In the genomic region with DNA sequence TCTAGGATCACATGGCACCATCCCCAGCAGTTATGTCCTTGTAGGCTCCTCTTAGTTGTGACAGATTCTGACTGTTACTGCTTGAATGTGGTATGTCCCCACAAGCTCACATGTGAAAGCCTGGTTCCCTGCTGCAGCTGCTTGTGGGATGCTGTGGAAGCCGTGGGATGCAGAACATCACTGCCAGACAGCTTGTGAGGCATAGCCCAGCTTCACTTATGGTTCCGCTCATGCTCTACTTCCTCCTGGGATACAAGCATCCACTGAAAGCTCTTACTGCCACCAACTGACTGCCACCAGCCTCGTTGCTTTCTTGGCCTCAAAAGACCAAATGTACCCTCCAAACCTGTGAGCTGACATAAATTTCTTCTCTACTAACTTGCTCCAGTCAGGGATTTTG, we compare ENCODE assay signal across 21 mouse cellular contexts.
A peak's percentile ranks its signal among the peaks of the same experiment; 100 is the strongest.
DNase-seq lines count a peak whose midpoint lies in the region; ATAC-seq and TF ChIP-seq lines count a peak whose summit lies in the region.
"Had no signal": no experiment of that assay in that cellular context is flagged by ENCODE, and none has a peak within 500 bp of the region (broad histone marks: within the 10 kb centered on the region; RNA-seq: fewer than 3 reads in every experiment).

No protein-coding gene starts in this region.

- ATAC-seq in limb, embryonic 15.5 days (ENCODE audit: insufficient number of reproducible peaks, low FRiP score, low TSS enrichment, low read depth): no peak
- ATAC-seq: activated CD4-positive, CD25-positive, alpha-beta regulatory T cell, adult 4 months; forebrain, embryonic 13.5 days; forebrain, postnatal 0 days; hindbrain, postnatal 0 days; Patski had no signal

- no peak overlapping the region for H3K4me3 ChIP-seq in gastrocnemius, adult 2 months
- no peak overlapping the region for H3K4me3 ChIP-seq in limb, embryonic 15.5 days
- H3K4me3 ChIP-seq: embryonic facial prominence, embryonic 13.5 days; forebrain, embryonic 13.5 days; hindbrain, embryonic 13.5 days had no signal

- intact Hi-C loops in gastrocnemius, adult 2 months (cut with DNase I): loop anchor here (5.0 kb wide), 1 partner anchor 37 kb away; no protein-coding TSS in a partner anchor
- intact Hi-C loops in gastrocnemius, postnatal 36 days (cut with DNase I): no loop called here

- no peak overlapping the region for H3K9ac ChIP-seq in limb, embryonic 15.5 days
- H3K9ac ChIP-seq: embryonic facial prominence, embryonic 13.5 days; forebrain, embryonic 13.5 days; forebrain, postnatal 0 days; hindbrain, embryonic 13.5 days had no signal

- no peaks in the 10 kb centered on the region for H3K27me3 ChIP-seq in limb, embryonic 15.5 days
- H3K27me3 ChIP-seq: CH12.LX; embryonic facial prominence, embryonic 13.5 days; forebrain, embryonic 13.5 days; hindbrain, embryonic 13.5 days; Patski had no signal

- DNase-seq in gastrocnemius, adult 2 months: no peak
- DNase-seq in gastrocnemius, postnatal 36 days: no peak
- peak; percentile 49 for DNase-seq in layer of hippocampus, adult 9-11 months
- no peak for DNase-seq in layer of hippocampus, postnatal 10 days (ENCODE audit: low spot score in 2 of 2)
- peak; percentile 86 for DNase-seq in brain, adult 2 months (ENCODE audit: low read depth, low spot score)
- DNase-seq in thymus, postnatal 4 days: no peak
- DNase-seq: adrenal gland, adult 2 months; adrenal gland, postnatal 25 days; cerebellum, adult 11-12 months; cerebellum, adult 9-10 months; cerebellum, postnatal 25 days; forebrain, postnatal 0 days; gastrocnemius, postnatal 10 days had no signal

- no peaks in the 10 kb centered on the region for H3K9me3 ChIP-seq in limb, embryonic 15.5 days
- H3K9me3 ChIP-seq: forebrain, embryonic 13.5 days had no signal

- peaks cover 6% of the 10 kb centered on the region; the same call in 1 of the 2 replicates for H3K4me1 ChIP-seq in limb, embryonic 15.5 days
- H3K4me1 ChIP-seq: forebrain, embryonic 13.5 days had no signal

- WGBS in limb, embryonic 15.5 days: 82% methylated on average over 3 of the region's 3 CpGs

- H3K27ac ChIP-seq in gastrocnemius, adult 2 months: peak overlapping the region; percentile 20; the same call in 1 of the 2 replicates
- H3K27ac ChIP-seq in limb, embryonic 15.5 days: peak overlapping the region; percentile 66
- H3K27ac ChIP-seq: embryonic facial prominence, embryonic 13.5 days; forebrain, embryonic 13.5 days; hindbrain, embryonic 13.5 days; hindbrain, postnatal 0 days had no signal

- no peaks in the 10 kb centered on the region for H3K36me3 ChIP-seq in limb, embryonic 15.5 days
- H3K36me3 ChIP-seq: embryonic facial prominence, embryonic 13.5 days; hindbrain, embryonic 13.5 days had no signal

- no peak for TF ChIP-seq CTCF in gastrocnemius, adult 2 months (IDR thresholded peaks at IDR 0.05)

- no peak overlapping the region for H3K4me2 ChIP-seq in limb, embryonic 15.5 days
- H3K4me2 ChIP-seq: embryonic facial prominence, embryonic 13.5 days; forebrain, embryonic 13.5 days; hindbrain, embryonic 13.5 days had no signal

Comparison
In these comparisons a context has a peak if more than half of its experiments do, and no peak if none do; other contexts are left out.
1. DNase-seq: peak in layer of hippocampus, adult 9-11 months (single experiment) and brain, adult 2 months (single experiment); none in gastrocnemius, adult 2 months (single experiment), gastrocnemius, postnatal 36 days (0 of 2), layer of hippocampus, postnatal 10 days (0 of 2) and thymus, postnatal 4 days (single experiment).